In genomic region chr11:6489691-6490503, GRCm38 (mm10) we compare ENCODE assay signal across 9 mouse cellular contexts. TPM values are rescaled to one million over a fixed set of nuclear protein-coding genes. Genes with fewer than 3 reads are reported as not detected.
A peak's percentile ranks its signal among the peaks of the same experiment; 100 is the strongest.
DNase-seq lines count a peak whose midpoint lies in the region; TF ChIP-seq lines count a peak whose summit lies in the region.
"Had no signal": no experiment of that assay in that cellular context is flagged by ENCODE, and none has a peak within 500 bp of the region (broad histone marks: within the 10 kb centered on the region; RNA-seq: fewer than 3 reads in every experiment).

No protein-coding gene starts in this region.

- TF ChIP-seq POLR2A in kidney, adult 2 months (IDR thresholded peaks at IDR 0.05; ENCODE audit: low read depth, low read length): no peak

- H3K9me3 ChIP-seq in embryonic facial prominence, embryonic 10.5 days: no peaks in the 10 kb centered on the region
- H3K9me3 ChIP-seq: embryonic facial prominence, embryonic 15.5 days had no signal

- peak; percentile 82 for DNase-seq in left cerebral cortex, postnatal 4 days
- no peak for DNase-seq in left cerebral cortex, adult 8-10 months (ENCODE audit: low spot score in 2 of 2)
- peak; percentile 49 for DNase-seq in ZHBTc4 (ENCODE audit: low read depth, low spot score)
- DNase-seq in embryonic facial prominence, embryonic 10.5 days (ENCODE audit: low spot score): peak; percentile 21
- DNase-seq in kidney, adult 2 months: peak; percentile 68
- DNase-seq in lung, postnatal 4 days: peak; percentile 60 to 67
- DNase-seq in thymus, postnatal 4 days: peak; percentile 75
- DNase-seq in left cerebral cortex, postnatal 25 days (ENCODE audit: low spot score in 2 of 2): no peak

- intact Hi-C loops in left cerebral cortex, postnatal 4 days (cut with DNase I): no loop called here
- intact Hi-C loops in left cerebral cortex, postnatal 25 days (cut with DNase I): no loop called here

- H3K36me3 ChIP-seq in embryonic facial prominence, embryonic 10.5 days (replicated peaks): no peaks in the 10 kb centered on the region
- no peaks in the 10 kb centered on the region for H3K36me3 ChIP-seq in kidney, adult 2 months (ENCODE audit: control insufficient read depth, insufficient read depth, low read length)
- H3K36me3 ChIP-seq: embryonic facial prominence, embryonic 15.5 days had no signal

- H3K4me1 ChIP-seq in embryonic facial prominence, embryonic 10.5 days: peaks cover 5% of the 10 kb centered on the region; the same call in 1 of the 2 replicates
- no peaks in the 10 kb centered on the region for H3K4me1 ChIP-seq in kidney, adult 2 months (ENCODE audit: control insufficient read depth, insufficient read depth, low read length)
- H3K4me1 ChIP-seq: embryonic facial prominence, embryonic 15.5 days had no signal

- no peak overlapping the region for H3K27ac ChIP-seq in embryonic facial prominence, embryonic 10.5 days (replicated peaks)
- peak overlapping the region; percentile 19; the same call in 1 of the 2 replicates for H3K27ac ChIP-seq in kidney, adult 2 months (ENCODE audit: insufficient read depth, low read depth, low read length)
- H3K27ac ChIP-seq: embryonic facial prominence, embryonic 15.5 days had no signal

- H3K4me3 ChIP-seq in embryonic facial prominence, embryonic 10.5 days: no peak overlapping the region
- H3K4me3 ChIP-seq in kidney, adult 2 months (ENCODE audit: insufficient read depth, low read depth, low read length): no peak overlapping the region
- H3K4me3 ChIP-seq: embryonic facial prominence, embryonic 15.5 days had no signal

- 63% methylated on average over 6 of the region's 6 CpGs for WGBS in embryonic facial prominence, embryonic 10.5 days
- WGBS in kidney, adult 2 months: 32% methylated on average over 6 of the region's 6 CpGs

- H3K27me3 ChIP-seq in embryonic facial prominence, embryonic 10.5 days (replicated peaks; ENCODE audit: low read depth, poor library complexity, severe bottlenecking): no peaks in the 10 kb centered on the region
- no peaks in the 10 kb centered on the region for H3K27me3 ChIP-seq in kidney, adult 2 months (replicated peaks; ENCODE audit: control insufficient read depth, insufficient read depth, low read length)
- H3K27me3 ChIP-seq: embryonic facial prominence, embryonic 15.5 days had no signal

- TF ChIP-seq CTCF in kidney, adult 2 months (conservative IDR thresholded peaks at IDR 0.05; ENCODE audit: insufficient read depth, insufficient read length, low read depth, low read length): peak; percentile 88

RNA-seq across cellular contexts. Expression of gene Purb, which starts 14.2 kb away (rescaled TPM):
- 10 to 100 TPM; 88.1 to 89.5 TPM for total RNA-seq in left cerebral cortex, postnatal 4 days (2021)
- 100 to 1,000 TPM; 221 to 283 (median 254) TPM for total RNA-seq in left cerebral cortex, adult 8-10 months (2022)
- 17.5 and 17.7 TPM in 2 replicates for polyA plus RNA-seq in embryonic facial prominence, embryonic 10.5 days (2016; fragmentation: Nextera tagmentation; extraction: Ambion mirVana)
- polyA plus RNA-seq in kidney, adult 2 months (2012; rRNA removed): 5.8 and 7.6 TPM in 2 replicates
- total RNA-seq in left cerebral cortex, postnatal 25 days (2021): 100 to 1,000 TPM; 294 to 301 TPM

RNA-seq across cellular contexts. Expression of gene Myo1g, which starts 30.9 kb away (rescaled TPM):
- under 1 TPM; 0.46 to 0.74 TPM for total RNA-seq in left cerebral cortex, postnatal 4 days (2021)
- 1 to 10 TPM in 1 of 4 experiments, under 1 TPM in 3; 0.44 to 1.3 (median 0.67) TPM for total RNA-seq in left cerebral cortex, adult 8-10 months (2022)
- 0.75 and 1.1 TPM in 2 replicates for polyA plus RNA-seq in embryonic facial prominence, embryonic 10.5 days (2016; fragmentation: Nextera tagmentation; extraction: Ambion mirVana)
- polyA plus RNA-seq in kidney, adult 2 months (2012; rRNA removed): 3.2 and 10.3 TPM in 2 replicates
- 1 to 10 TPM in 1 of 2 experiments, under 1 TPM in 1; 0.32 to 1.3 TPM for total RNA-seq in left cerebral cortex, postnatal 25 days (2021)

RNA-seq across cellular contexts. Expression of gene H2afv, which starts 45.7 kb away (rescaled TPM):
- 10 to 100 TPM; 35.4 to 44.5 TPM for total RNA-seq in left cerebral cortex, postnatal 4 days (2021)
- total RNA-seq in left cerebral cortex, adult 8-10 months (2022): 10 to 100 TPM; 37.9 to 41.3 (median 39.0) TPM
- 746 and 786 TPM in 2 replicates for polyA plus RNA-seq in embryonic facial prominence, embryonic 10.5 days (2016; fragmentation: Nextera tagmentation; extraction: Ambion mirVana)
- polyA plus RNA-seq in kidney, adult 2 months (2012; rRNA removed): 60.8 and 76.1 TPM in 2 replicates
- total RNA-seq in left cerebral cortex, postnatal 25 days (2021): 10 to 100 TPM; 32.3 to 32.6 TPM

RNA-seq across cellular contexts. Expression of gene Ccm2, which starts 56.8 kb away (rescaled TPM):
- 10 to 100 TPM; 55.6 to 58.9 TPM for total RNA-seq in left cerebral cortex, postnatal 4 days (2021)
- 10 to 100 TPM; 60.8 to 79.1 (median 71.2) TPM for total RNA-seq in left cerebral cortex, adult 8-10 months (2022)
- polyA plus RNA-seq in embryonic facial prominence, embryonic 10.5 days (2016; fragmentation: Nextera tagmentation; extraction: Ambion mirVana): 109 and 114 TPM in 2 replicates
- 56.1 and 60.8 TPM in 2 replicates for polyA plus RNA-seq in kidney, adult 2 months (2012; rRNA removed)
- total RNA-seq in left cerebral cortex, postnatal 25 days (2021): 10 to 100 TPM; 57.6 to 63.5 TPM

Comparison
In these comparisons a context has a peak if more than half of its experiments do, and no peak if none do; other contexts are left out.
1. DNase-seq: peak in left cerebral cortex, postnatal 4 days (single experiment), ZHBTc4 (single experiment), embryonic facial prominence, embryonic 10.5 days (single experiment), kidney, adult 2 months (single experiment), lung, postnatal 4 days (2 of 2) and thymus, postnatal 4 days (single experiment); none in left cerebral cortex, adult 8-10 months (0 of 2) and left cerebral cortex, postnatal 25 days (0 of 2).